Mouse (Mus musculus) heart, postnatal 25 days (tissue): ENCODE results near the gene Doc2b. TPM values are rescaled to one million over a fixed set of nuclear protein-coding genes. Genes with fewer than 3 reads are reported as not detected.
"Not testable (repeated sequence)": the region's sequence is repeated elsewhere in the genome, so short reads cannot be mapped to it uniquely, and the experiment has no call there.

Experiments used
- DNase-seq: peaks from one replicate; pipeline ENCODE4 v3.0.0; 2022; ENCODE audit warnings: low spot score
- intact Hi-C: fragments of 180-260 bp; cut with DNase I; formaldehyde crosslinking; loops from one replicate; pipeline ENCODE4 v1.15.1; 2025
- total RNA-seq, 2 experiments: library from RNA; stranded (reverse); gene quantifications; 2 replicates each; pipeline ENCODE4 v1.2.3; 2021

Doc2b gene
- total RNA-seq, 2 experiments from 2014 or later: 0.14 to 0.42 TPM

GRCm38 (mm10) chr11:75740204-75740603 is 55.6 kb downstream of the Doc2b start:
- DNase-seq: no peak
- intact Hi-C loops: no loop called here

GRCm38 (mm10) chr11:75738477-75738821 is 57.4 kb downstream of the Doc2b start:
- intact Hi-C loops: no loop called here

GRCm38 (mm10) chr11:75737806-75738476 is 57.9 kb downstream of the Doc2b start:
- intact Hi-C loops: loop anchor here (2.0 kb wide), 1 partner anchor 13 kb away; no protein-coding TSS in a partner anchor
- DNase-seq: no peak

More at GRCm38 (mm10) chr11:75738477-75738821, 57.4 kb downstream of the Doc2b start:
- no peak for DNase-seq

- intact Hi-C loops: loop anchor here (2.0 kb wide), 1 partner anchor 14 kb away; no protein-coding TSS in a partner anchor
- no peak for DNase-seq
These were observed 58.9 kb downstream of the Doc2b start for GRCm38 (mm10) chr11:75736978-75737377.

- no peak for DNase-seq
- intact Hi-C loops: loop anchor here (2.0 kb wide), 1 partner anchor 15 kb away; no protein-coding TSS in a partner anchor
These were observed 60.2 kb downstream of the Doc2b start for GRCm38 (mm10) chr11:75735462-75736252.

- intact Hi-C loops: no loop called here
- peak; percentile 65 for DNase-seq
These were observed 62.5 kb downstream of the Doc2b start for GRCm38 (mm10) chr11:75733227-75733940.

- peak; percentile 83 for DNase-seq
- intact Hi-C loops: no loop called here
These were observed 63.2 kb downstream of the Doc2b start, which contains the start of gene Ywhae for GRCm38 (mm10) chr11:75732434-75733226. TSS of gene Ywhae (plus strand) at chr11:75732869.

GRCm38 (mm10) chr11:75727659-75728058 is 68.2 kb downstream of the Doc2b start:
- intact Hi-C loops, DNase-seq: not testable (repeated sequence)

GRCm38 (mm10) chr11:75727168-75727567 is 68.7 kb downstream of the Doc2b start:
- intact Hi-C loops: no loop called here

GRCm38 (mm10) chr11:75722339-75722738 is 73.5 kb downstream of the Doc2b start:
- DNase-seq: no peak
- intact Hi-C loops: no loop called here

More at GRCm38 (mm10) chr11:75727168-75727567, 68.7 kb downstream of the Doc2b start:
- DNase-seq: no peak

Other genes starting within 250 kb of the Doc2b start
- 100 to 1,000 TPM; 108 to 115 TPM for gene Pitpna, start 208.0 kb downstream of the Doc2b start, total RNA-seq
- gene Inpp5k, start 165.1 kb downstream of the Doc2b start, total RNA-seq: 10 to 100 TPM; 27.8 to 29.8 TPM
- 100 to 1,000 TPM; 119 to 132 TPM for gene Myo1c, start 145.5 kb downstream of the Doc2b start, total RNA-seq
- 10 to 100 TPM; 81.3 to 88.2 TPM for gene Crk, start 116.8 kb downstream of the Doc2b start, total RNA-seq
- 100 to 1,000 TPM; 555 to 568 TPM for gene Ywhae, start 63.2 kb downstream of the Doc2b start, total RNA-seq
- gene Rph3al, start 142.4 kb upstream of the Doc2b start, total RNA-seq: 10 to 100 TPM in 1 of 2 experiments, 1 to 10 TPM in 1; 9.8 to 11.5 TPM
- gene 1700016K19Rik, start 203.9 kb upstream of the Doc2b start, total RNA-seq: not detected
- 10 to 100 TPM; 42.5 to 51.7 TPM for gene Rflnb, start 231.7 kb upstream of the Doc2b start, total RNA-seq